Mouse (Mus musculus) frontal cortex, adult (tissue): ENCODE data around the gene Sult3a2.
"Not testable (repeated sequence)": the region's sequence is repeated elsewhere in the genome, so short reads cannot be mapped to it uniquely, and the experiment has no call there.

Experiments
- ATAC-seq: cut with Nextera tagmentation; 2 replicates; pipeline ENCODE4 v1.9.2; 2017; ENCODE audit warnings: mild to moderate bottlenecking, moderate library complexity, mixed read lengths; ENCODE audit not compliant: low TSS enrichment

Gene Sult3a2

DNA sequence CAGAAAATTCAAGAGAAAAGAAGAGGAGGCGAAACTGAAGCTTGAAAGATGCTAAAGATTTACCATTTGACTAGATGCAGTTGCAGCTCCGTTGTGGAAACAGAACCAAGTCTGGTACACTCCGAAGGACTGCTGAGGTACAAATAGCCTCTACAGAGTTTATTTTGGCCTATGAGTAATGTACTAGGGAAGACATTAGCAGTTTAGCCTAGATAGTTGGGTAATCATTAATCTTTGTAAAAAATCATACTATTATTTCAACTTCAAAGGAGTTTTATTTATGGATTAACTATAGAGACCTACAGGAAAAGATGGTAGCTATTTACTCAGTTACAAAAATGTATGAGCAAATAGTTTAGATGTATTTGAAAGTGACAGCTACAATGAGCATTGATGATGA lies at the start of gene Sult3a2:
Gene Sult3a2, minus strand, starts transcription at position 101 of the 400 bp plus-strand sequence.
- no peak for ATAC-seq

DNA sequence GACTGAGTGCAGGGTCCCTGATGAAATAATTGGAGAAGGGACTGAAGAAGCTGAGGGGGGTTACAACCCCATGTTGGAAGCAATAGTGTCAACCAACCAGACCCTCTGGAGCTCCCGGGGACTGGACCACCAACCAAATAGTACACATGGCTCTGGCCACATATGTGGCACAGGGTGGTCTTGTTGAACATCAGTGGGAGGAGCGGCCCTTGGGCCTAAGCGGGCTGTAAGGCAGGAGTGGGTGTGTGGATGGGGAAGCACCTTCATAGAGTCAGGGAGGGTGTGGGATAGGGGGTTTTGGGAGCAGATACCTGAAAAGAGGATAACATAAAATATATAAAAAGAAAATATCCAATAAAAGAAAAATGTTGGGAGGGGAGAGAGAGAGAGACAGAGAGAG lies 34.4 kb upstream of the Sult3a2 start:
- ATAC-seq = no peak

DNA sequence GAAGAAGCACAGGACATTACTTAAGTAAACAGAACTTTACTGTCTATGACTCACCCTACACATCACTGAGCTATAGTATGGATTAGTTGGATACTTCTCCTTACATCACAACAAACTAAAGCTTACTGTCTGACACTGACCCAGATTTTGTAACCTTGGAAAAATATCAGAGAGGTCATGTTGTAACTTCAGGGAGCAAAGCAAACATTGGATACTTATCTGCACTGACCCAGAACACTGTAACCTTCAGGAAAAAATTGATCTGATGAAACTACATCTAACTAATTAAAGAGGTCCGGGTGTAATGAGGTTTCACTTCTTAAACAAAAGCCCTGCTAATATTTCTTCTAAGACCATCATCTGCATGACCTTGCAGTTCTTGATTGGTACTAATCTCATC lies 30.4 kb upstream of the Sult3a2 start:
- ATAC-seq = no peak

DNA sequence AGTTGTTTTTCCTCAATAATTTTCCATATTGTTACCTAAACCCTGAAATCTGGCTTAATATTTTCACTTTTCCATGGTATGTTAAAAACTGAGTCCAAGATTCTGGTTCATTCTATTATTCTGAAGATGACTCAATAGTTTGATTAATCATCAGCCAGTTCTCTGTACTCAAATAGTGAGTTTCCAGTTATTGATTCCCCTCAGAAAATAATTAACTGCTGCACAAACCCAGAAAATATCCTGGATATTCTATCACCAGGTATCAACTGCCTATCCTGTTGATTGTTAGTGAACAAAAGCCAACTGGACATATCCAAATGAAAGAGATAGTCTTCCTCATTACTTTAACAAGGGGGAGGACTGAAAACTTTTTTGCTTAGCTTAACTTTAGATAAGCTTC lies 27.8 kb upstream of the Sult3a2 start:
- ATAC-seq = no peak

DNA sequence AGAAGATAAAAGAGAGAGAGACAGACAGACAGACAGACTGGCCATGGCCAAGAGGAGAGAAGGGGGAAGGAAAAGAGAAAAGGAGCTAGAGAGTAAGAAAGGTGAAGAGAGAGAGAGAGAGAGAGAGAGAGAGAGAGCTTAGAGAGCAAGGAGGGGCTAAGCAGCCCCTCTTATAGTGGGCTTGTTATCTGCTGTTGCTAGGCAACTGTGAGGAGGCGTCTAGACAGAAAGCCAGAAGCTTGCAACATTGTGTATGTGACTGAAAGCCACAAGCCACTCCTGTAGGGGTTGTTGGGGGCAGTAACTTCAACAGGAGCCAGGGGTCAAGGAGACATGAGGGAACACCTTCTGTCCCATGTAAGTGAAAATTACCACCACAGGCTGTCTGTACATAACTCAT lies 25.3 kb upstream of the Sult3a2 start:
- no peak for ATAC-seq

DNA sequence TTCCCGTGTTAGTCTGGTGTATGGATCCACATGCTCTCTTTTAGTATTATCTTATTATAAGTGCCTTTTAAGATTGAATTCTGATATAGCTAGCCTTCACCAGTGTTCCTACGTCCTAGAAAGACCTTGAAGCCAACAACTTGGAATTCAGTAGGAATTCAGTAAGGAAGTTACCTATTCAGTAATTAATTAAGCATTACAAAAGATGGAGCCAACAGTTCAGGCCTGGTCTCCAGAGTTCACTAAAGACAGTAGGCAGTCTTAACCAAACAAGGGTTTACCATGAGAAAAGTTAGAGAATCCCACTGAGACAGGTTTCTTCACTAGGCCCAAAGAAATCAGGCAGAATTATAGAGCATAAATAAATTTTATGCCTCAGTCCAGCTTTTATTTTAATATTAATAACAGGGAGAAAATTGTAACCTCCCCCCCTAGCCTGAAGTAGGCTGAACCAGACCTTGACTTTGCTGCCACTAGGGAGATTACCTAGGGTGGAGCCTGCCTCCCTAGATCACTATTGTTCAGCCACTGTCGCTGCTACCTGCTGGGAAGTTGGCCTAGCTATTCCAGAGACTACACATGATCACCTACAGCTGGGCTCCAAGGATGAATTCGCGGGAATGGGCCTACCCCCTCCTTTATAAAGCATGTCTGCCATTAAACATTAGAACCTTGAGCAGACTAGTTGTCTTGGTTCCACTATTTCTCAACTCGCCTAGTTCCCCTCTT lies 10.9 kb upstream of the Sult3a2 start:
- not testable (repeated sequence) for ATAC-seq

DNA sequence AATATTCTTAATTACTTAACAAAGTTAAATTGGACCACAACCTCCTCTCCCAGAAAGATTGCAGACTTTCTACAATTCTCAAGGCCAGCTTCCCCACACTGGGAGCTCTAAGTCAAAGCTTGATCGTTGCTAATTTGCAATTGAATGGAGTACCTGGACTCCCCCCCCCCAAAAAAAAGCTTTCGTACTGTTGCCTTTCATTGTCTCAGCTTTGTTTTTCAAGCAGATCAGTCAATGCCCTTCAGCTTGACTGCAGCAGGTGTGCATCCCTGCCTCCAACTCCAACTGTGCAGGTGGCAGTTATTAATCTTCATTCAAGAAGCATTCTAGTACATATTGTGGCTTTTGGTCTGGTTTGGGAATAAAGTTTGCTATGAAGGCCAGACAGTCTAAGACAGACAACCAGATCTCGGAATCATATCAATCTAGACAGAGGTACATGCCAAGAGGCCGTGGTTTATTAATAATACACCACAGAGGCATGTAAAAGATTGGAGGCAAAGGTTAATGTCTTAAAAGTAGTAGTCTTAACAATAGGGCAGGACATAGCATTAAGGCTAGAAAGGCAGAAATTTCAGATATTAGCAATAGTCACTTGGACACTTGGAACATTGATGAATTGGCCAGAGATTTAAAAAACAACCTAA lies 9.9 kb upstream of the Sult3a2 start:
- not testable (repeated sequence) for ATAC-seq

DNA sequence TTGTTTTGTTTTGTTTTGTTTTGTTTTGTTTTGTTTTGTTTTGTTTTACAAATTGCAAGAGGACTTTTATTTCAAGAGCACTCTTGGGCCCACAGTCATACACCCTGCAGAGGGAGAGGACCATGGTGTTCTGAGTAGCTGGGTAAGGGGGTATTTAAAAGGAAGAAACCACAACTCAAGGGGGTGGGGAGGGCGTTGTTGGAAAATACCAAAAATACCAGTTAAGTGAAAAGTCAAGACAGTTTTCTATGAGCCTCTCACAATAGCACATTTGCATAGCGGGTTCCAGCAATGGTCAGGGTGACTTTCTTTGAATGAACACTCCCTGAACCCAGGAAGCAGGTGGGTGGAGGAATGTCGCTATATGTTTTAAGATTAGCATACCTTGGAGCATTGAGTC lies 5.7 kb upstream of the Sult3a2 start:
- not testable (repeated sequence) for ATAC-seq

DNA sequence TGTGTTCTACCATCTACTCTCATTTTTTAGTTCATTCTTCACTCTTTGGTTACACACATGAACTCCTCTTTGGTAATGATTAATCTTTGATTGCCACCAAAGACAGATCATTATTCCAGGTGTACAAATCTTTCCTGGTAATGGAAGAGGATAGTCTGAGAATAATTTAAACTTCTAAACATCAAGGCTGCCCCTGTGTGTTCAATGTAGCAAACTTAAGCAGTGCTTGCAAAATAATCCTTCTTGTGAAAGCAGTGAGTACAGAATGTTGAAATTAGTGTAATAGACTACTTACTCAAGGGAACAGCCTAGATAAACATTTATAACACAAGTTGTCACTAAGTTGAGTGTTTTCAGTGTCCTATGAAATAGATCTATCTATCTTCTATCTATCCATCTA lies 1.0 kb upstream of the Sult3a2 start:
- no peak for ATAC-seq

DNA sequence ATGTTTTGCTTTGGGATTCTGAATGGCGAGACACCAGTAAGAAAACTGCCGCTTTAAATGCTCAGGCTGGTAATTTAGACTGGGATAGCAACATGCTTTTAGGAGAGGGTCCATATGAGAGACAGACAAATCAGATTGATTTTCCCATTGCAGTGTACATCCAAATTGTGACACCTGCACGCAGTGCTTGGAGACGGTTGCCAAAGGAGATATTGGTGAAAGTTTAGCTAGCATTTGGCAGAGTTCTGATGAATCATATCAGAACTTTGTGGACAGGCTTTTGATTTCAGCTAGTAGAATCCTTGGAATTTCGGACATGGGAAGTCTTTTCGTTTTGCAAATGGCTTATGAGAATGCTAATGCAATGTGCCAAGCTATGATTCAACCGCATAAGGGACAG lies 51.3 kb downstream of the Sult3a2 start:
- ATAC-seq = not testable (repeated sequence)

DNA sequence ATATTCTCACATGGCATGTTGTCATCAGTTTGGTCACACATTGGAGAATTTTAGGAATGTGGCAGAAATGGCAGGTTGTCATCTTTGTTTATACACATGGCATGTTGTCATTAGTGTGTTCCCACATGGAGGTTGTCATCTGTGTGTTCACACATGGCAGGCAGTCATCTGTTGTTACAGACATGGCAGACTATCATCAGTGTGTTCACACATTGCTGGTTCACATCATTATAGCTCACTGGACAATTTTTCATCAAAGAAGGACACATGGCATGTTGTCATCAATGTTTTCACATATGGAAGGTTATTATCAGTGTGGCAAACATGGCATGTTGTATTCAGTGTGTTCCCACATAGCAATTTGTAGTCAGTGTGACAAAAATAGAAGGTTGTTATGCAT lies 53.3 kb downstream of the Sult3a2 start:
- ATAC-seq = no peak

DNA sequence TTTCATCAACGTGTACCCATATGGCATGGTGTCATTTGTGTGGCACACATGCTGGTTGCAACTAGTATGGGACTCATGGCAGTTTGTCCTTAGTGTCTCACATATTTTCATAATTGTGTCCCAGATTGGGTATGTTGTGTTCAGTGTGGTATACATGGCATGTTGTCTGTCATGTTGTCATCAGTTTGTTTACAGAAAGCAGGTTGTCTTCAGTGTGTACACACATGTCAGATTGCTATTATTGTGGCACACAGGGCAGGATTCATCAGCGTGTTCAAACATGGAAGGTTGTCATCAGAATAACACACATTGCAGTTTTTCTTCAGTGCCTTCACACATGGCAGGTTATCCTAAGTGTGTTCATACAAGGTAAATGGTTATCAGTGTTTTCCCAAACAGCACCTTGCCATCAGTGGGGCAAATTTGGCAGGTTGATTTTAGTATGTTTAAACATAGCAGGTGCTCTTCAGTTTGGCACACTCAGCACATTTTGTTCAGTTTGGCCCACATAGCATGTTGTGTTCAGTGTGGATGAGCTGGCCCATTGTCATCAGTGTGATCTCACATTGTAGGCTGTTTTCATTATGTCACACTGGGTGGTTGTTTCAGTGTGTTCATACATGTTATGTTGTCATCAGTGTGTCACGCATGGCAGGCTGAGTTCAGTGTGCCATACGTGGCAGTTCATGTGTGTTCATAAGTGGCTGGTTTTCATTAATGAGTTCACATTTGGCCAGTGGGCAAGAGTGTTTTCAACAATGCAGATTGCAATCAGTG lies 53.9 kb downstream of the Sult3a2 start:
- ATAC-seq = no peak

DNA sequence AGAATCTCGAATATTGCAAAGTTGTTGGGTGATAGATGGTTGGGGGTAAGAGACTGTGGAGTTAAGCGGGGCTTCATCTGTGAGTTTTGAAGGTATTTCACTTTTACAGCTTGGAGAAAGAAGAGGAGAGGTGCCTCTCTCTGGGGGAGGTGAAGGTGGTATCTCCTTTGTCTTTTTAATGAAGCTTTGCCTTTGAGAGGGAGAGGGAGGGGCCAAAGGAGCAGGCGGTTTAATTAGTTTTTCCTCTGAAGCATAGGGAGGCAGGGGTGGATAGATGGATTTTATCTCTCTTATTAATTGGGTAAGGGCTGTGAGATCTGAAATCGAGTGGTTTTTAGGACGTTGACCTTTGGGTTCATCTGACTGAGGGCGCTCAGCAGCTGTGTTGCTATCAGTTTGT lies 62.7 kb downstream of the Sult3a2 start:
- no peak for ATAC-seq

DNA sequence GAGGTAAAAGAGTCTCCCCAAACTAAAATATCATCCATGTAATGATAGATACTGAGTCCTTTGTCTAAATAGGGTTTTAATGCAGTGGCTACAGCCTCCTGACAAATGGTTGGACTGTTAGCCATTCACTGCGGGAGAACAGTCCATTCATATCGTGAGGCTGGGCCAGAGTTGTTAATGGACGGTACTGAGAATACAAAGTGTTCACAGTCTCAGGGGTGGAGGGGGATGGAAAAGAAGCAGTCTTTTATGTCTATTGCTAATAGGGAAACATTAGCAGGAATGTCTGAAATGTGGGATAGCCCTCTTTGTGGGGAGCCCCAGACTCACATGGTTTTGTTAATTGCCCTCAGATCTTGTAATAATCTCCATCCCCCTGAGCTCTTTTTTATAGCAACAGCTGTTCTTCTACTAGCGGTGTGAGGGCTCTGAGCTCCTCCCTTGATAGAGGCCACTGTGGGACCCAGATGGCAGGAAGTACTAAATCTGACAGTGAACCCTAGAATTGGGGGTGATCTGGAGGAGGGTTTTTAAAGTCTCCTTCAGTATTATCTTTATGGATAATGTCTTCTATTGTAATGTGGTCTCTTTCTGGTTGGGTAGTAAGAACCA lies 64.6 kb downstream of the Sult3a2 start:
- ATAC-seq = no peak
